Mouse (Mus musculus) spleen, embryonic (tissue): ENCODE data around the gene Sgca.

Experiments
- CTCF ChIA-PET: fragments of 350-600 bp; sonication (Branson Sonifier 250); formaldehyde crosslinking; loops from one replicate; lab custom pipeline; 2022; lab: Charles Lee

The Sgca gene

GRCm38 (mm10) chr11:94958065-94958858, 17.9 kb downstream of the Sgca start:
- CTCF ChIA-PET, result no interaction called here

GRCm38 (mm10) chr11:94957693-94958064, 18.4 kb downstream of the Sgca start:
- CTCF ChIA-PET, result no interaction called here

GRCm38 (mm10) chr11:94955103-94955502, 21.0 kb downstream of the Sgca start:
- CTCF ChIA-PET, result no interaction called here

GRCm38 (mm10) chr11:94952169-94952568, 24.0 kb downstream of the Sgca start:
- CTCF ChIA-PET, result no interaction called here

- CTCF ChIA-PET, result no interaction called here
Observed at GRCm38 (mm10) chr11:94945236-94945635, 30.9 kb downstream of the Sgca start.

- CTCF ChIA-PET, result no interaction called here
Observed at GRCm38 (mm10) chr11:94944295-94944694, 31.8 kb downstream of the Sgca start.

GRCm38 (mm10) chr11:94943054-94943453, 33.1 kb downstream of the Sgca start:
- CTCF ChIA-PET, result no interaction called here

GRCm38 (mm10) chr11:94942282-94943023, 33.7 kb downstream of the Sgca start:
- CTCF ChIA-PET, result no interaction called here

- CTCF ChIA-PET, result no interaction called here
Observed at GRCm38 (mm10) chr11:94941776-94942175, 34.4 kb downstream of the Sgca start.

- CTCF ChIA-PET, result interaction anchor here (1.1 kb wide), 1 partner anchor 30 kb away, joined by 5 read pairs; no protein-coding TSS in a partner anchor
Observed at GRCm38 (mm10) chr11:94941121-94941520, 35.0 kb downstream of the Sgca start.

GRCm38 (mm10) chr11:94939280-94939679, 36.8 kb downstream of the Sgca start:
- CTCF ChIA-PET, result interaction anchor here (0.5 to 1.0 kb wide), 2 partner anchors 10 to 155 kb away, joined by 3 to 4 read pairs; no protein-coding TSS in a partner anchor

- CTCF ChIA-PET, result interaction anchor here (0.7 kb wide), 1 partner anchor 1517 kb away, joined by 3 read pairs; no protein-coding TSS in a partner anchor
Observed at GRCm38 (mm10) chr11:94938296-94938695, 37.8 kb downstream of the Sgca start.

- CTCF ChIA-PET, result interaction anchor here (0.7 to 1.0 kb wide), 2 partner anchors 22 to 313 kb away, joined by 3 to 10 read pairs; no protein-coding TSS in a partner anchor
Observed at GRCm38 (mm10) chr11:94937787-94938186, 38.3 kb downstream of the Sgca start.

- CTCF ChIA-PET, result interaction anchor here (0.7 to 1.0 kb wide), 3 partner anchors 22 to 314 kb away, joined by 3 to 10 read pairs (median 3); no protein-coding TSS in a partner anchor
Observed at GRCm38 (mm10) chr11:94937335-94937781, 38.8 kb downstream of the Sgca start.

- CTCF ChIA-PET, result interaction anchor here (0.7 to 1.0 kb wide), 2 partner anchors 23 to 99 kb away, joined by 3 read pairs; no protein-coding TSS in a partner anchor
Observed at GRCm38 (mm10) chr11:94936851-94937295, 39.3 kb downstream of the Sgca start.

- CTCF ChIA-PET, result no interaction called here
Observed at GRCm38 (mm10) chr11:94936045-94936444, 40.1 kb downstream of the Sgca start, which contains the start of gene Col1a1. TSS of gene Col1a1 (plus strand) at chr11:94936224.

- CTCF ChIA-PET, result no interaction called here
Observed at GRCm38 (mm10) chr11:94934526-94934925, 41.6 kb downstream of the Sgca start.

GRCm38 (mm10) chr11:94933584-94933983, 42.5 kb downstream of the Sgca start:
- CTCF ChIA-PET, result interaction anchor here (0.7 kb wide), 2 partner anchors 9 to 19 kb away, joined by 6 to 10 read pairs; no protein-coding TSS in a partner anchor

GRCm38 (mm10) chr11:94930151-94930550, 46.0 kb downstream of the Sgca start:
- CTCF ChIA-PET, result no interaction called here

- CTCF ChIA-PET, result no interaction called here
Observed at GRCm38 (mm10) chr11:94929599-94929998, 46.5 kb downstream of the Sgca start.

- CTCF ChIA-PET, result interaction anchor here (0.9 kb wide), 1 partner anchor 11 kb away, joined by 3 read pairs; no protein-coding TSS in a partner anchor
Observed at GRCm38 (mm10) chr11:94928820-94929219, 47.3 kb downstream of the Sgca start.

- CTCF ChIA-PET, result no interaction called here
Observed at GRCm38 (mm10) chr11:94927771-94928291, 48.3 kb downstream of the Sgca start.
